Mouse (Mus musculus) ovary, adult 18-20 months (tissue): ENCODE data around the gene Gjd3.
"Not testable (repeated sequence)": the region's sequence is repeated elsewhere in the genome, so short reads cannot be mapped to it uniquely, and the experiment has no call there.

ENCODE experiments used
- DNase-seq: peaks from one replicate; pipeline ENCODE4 v3.0.0; 2022; ENCODE audit warnings: low spot score, mixed read lengths

Gene Gjd3

DNA sequence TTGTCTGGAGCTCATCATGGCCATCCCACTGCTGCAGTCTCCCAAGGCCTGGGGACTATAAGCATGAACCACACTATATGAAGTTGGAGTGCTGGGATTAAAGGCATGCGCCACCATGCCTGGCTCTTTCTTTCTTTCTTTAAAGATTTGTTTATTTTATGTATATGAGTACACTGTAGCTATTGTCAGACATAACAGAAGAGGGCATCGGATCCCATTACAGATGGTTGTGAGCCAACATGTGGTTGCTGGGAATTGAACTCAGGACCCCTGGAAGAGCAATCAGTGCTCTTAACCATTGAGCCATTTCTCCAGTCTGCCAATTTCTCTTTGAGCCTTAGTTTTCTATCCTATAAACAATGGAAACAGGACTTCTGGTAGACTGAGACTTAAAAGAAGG lies 49.0 kb downstream of the Gjd3 start:
- not testable (repeated sequence) for DNase-seq

DNA sequence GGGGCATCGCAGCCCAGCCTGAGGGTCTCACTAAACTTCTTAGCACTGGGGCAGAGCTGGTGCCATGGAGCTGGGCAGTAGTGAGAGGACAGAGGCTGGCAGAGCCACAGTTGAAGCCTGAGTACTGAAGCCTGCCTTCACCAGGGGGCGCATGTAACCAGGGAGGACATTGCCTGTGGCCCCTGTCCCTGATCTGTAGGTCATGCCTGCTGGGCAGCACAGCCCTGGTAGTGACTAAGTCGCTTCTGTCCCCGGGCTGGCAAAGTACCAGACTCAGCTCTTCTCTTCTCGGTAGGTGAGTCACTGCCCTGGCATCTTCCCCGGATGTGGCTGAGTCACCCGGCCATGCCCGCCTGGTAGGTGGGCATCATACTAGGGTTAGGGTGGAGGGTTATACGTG lies 49.7 kb downstream of the Gjd3 start:
- DNase-seq, result peak; percentile 77

DNA sequence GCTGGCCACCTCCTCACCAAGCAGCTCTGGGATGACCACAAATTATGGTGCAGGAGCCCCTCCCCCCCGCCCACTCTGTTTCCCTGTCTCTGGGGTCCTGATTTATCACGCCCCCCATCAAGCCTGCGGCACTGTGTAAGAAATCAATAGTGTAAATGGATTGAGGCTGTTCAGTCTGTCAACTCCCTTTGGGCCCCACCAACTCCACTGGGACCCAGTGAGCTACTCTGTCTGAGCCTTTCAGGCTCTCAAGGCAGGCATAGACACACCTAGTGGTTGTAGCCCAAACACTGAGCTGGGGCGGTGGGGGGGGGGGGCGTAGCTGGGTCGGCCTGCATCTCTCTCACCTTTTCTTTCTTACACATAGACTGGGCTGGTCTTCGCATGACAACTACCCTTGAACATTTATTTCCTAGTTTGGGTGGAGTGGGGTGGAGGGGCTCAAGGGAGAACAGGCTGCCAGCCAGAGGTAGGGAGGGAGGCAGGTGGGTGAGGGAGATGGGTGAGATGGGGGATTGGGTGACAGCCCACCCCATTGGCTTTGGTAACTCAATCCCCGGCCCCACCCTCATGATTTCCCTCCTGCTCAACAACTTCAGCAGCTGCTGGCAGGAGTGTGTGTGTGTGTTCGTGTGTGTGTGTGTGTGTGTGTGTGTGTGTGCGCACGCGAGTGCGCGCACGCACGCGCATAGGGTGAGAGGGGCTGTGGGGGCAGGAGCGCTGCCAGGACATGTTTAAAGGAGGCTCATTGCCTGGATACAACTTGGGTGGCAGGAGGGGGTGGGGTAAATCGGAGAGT lies 50.3 kb downstream of the Gjd3 start:
- DNase-seq, result peak; percentile 3
